Mouse (Mus musculus) C2C12 (cell line): Measurements from ENCODE around the gene Mrpl21.

Experiments
- CTCF ChIP-seq: IDR thresholded peaks from one replicate; pipeline ENCODE4 v1.5.1; 2011; ENCODE audit not compliant: control insufficient read depth, insufficient read depth, insufficient read length
- FOSL1 ChIP-seq: IDR thresholded peaks from one replicate; pipeline ENCODE4 v1.8.0; 2011; ENCODE audit warnings: mild to moderate bottlenecking, low read length; ENCODE audit not compliant: poor library complexity, insufficient read depth, severe bottlenecking
- MAX ChIP-seq: IDR thresholded peaks from one replicate; pipeline ENCODE4 v1.6.1; 2011; ENCODE audit warnings: mild to moderate bottlenecking, control low read depth
- MYOG ChIP-seq: IDR thresholded peaks from one replicate; pipeline ENCODE4 v1.6.1; 2011; ENCODE audit not compliant: control insufficient read depth, insufficient read length; ENCODE audit errors: extremely low read depth
- USF1 ChIP-seq: IDR thresholded peaks from one replicate; pipeline ENCODE4 v1.6.1; 2011; ENCODE audit warnings: low read depth, mild to moderate bottlenecking, control low read depth, moderate library complexity

- no peak for TF ChIP-seq CTCF
- no peak for TF ChIP-seq MYOG
- TF ChIP-seq MAX = no peak
- TF ChIP-seq USF1 = no peak
- TF ChIP-seq FOSL1 = no peak
Observed at GRCm38 (mm10) chr19:3321617-3322016, 38.9 kb downstream of the Mrpl21 start.
